Mouse (Mus musculus): ENCODE results near the gene Runx2. TPM values are rescaled to one million over a fixed set of nuclear protein-coding genes. Genes with fewer than 3 reads are reported as not detected.

Gene Runx2
- polyA plus RNA-seq, 1 experiment, result 38.4 TPM

GRCm38 (mm10) chr17:44620456-44620855, 194.1 kb downstream of the Runx2 start:
- Histone ChIP-seq H3K27ac (ENCODE audit: insufficient read depth, low read length) (no peak overlapping the region), H3K4me1 (ENCODE audit: control insufficient read depth, insufficient read depth, low read length) (peaks cover 5% of the 10 kb centered on the region; the same call in 1 of the 2 replicates), H3K4me3 (ENCODE audit: insufficient read depth, low read length) (no peak overlapping the region)
- no peak for TF ChIP-seq CTCF (IDR thresholded peaks at IDR 0.05; ENCODE audit: borderline replicate concordance, insufficient read depth, low read length)

GRCm38 (mm10) chr17:44618691-44619090, 195.9 kb downstream of the Runx2 start:
- Histone ChIP-seq H3K4me1 (ENCODE audit: control insufficient read depth, insufficient read depth, low read length) (peaks cover 5% of the 10 kb centered on the region; the same call in 1 of the 2 replicates), H3K27ac (ENCODE audit: insufficient read depth, low read length) (peak overlapping the region; percentile 96), H3K4me3 (ENCODE audit: insufficient read depth, low read length) (no peak overlapping the region)
- TF ChIP-seq POLR2A (IDR thresholded peaks at IDR 0.05; ENCODE audit: low read depth, low read length) (no peak), CTCF (IDR thresholded peaks at IDR 0.05; ENCODE audit: borderline replicate concordance, insufficient read depth, low read length) (no peak)

GRCm38 (mm10) chr17:44618175-44618574, 196.4 kb downstream of the Runx2 start:
- no peak overlapping the region for H3K4me3 ChIP-seq (ENCODE audit: insufficient read depth, low read length)
- H3K4me1 ChIP-seq (ENCODE audit: control insufficient read depth, insufficient read depth, low read length), result peaks cover 5% of the 10 kb centered on the region; the same call in 1 of the 2 replicates
- TF ChIP-seq CTCF (IDR thresholded peaks at IDR 0.05; ENCODE audit: borderline replicate concordance, insufficient read depth, low read length), result no peak
- peak overlapping the region; percentile 96 for H3K27ac ChIP-seq (ENCODE audit: insufficient read depth, low read length)

GRCm38 (mm10) chr17:44617741-44618140, 196.9 kb downstream of the Runx2 start:
- TF ChIP-seq CTCF (IDR thresholded peaks at IDR 0.05; ENCODE audit: borderline replicate concordance, insufficient read depth, low read length), result no peak
- peak overlapping the region; percentile 96 for H3K27ac ChIP-seq (ENCODE audit: insufficient read depth, low read length)
- H3K4me1 ChIP-seq (ENCODE audit: control insufficient read depth, insufficient read depth, low read length), result peaks cover 5% of the 10 kb centered on the region; the same call in 1 of the 2 replicates
- H3K4me3 ChIP-seq (ENCODE audit: insufficient read depth, low read length), result no peak overlapping the region

DNA sequence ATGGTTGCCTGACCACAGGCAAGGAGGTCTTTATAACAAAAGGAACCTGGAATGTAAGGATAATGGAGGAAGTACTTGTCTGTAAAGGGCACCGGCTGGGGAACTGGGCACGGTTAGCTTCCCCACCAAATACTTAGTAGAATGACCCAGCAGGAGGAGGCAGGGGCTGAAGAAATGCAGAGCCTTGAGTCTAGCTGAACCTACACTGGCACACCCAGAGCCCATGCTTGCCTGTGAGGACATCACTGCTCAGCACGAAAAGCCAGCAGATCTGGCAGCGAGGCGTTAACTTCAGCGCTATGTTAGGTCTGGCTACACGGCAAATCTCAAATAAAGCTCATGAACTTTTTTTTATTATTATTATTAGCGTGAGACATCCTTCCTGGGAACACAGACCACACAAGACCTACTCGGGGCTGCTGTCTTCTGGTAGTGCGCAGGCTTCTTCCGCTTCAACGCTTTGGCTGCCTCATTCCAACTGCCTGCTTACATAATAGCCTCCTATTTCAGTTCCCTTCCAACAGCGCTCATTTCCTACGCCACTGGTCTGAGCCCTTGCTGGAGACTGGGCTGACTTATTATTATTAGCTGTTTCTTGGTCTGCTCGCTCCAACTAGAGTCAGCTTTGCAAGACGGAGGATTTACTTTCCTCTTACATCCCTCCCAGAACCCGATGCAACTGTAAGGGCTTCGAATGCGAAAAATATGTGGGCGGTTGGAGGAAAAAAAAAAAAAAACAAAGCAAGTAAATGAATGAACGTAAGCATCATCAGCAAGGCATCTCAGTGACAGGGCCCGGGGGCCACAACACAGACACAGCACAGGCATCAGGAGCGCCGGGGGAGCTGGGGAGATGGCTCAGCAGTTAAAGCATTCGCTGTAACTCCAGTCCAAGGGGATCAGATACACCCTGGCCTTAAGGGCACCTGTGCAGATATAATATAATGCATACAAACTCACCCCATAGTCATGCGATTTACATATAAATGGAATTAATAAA, 200.6 kb downstream of the Runx2 start:
- Histone ChIP-seq H3K4me1 (ENCODE audit: control insufficient read depth, insufficient read depth, low read length) (peaks cover 5% of the 10 kb centered on the region; the same call in 1 of the 2 replicates), H3K27ac (ENCODE audit: insufficient read depth, low read length) (no peak overlapping the region), H3K4me3 (ENCODE audit: insufficient read depth, low read length) (no peak overlapping the region)
- TF ChIP-seq CTCF (IDR thresholded peaks at IDR 0.05; ENCODE audit: borderline replicate concordance, insufficient read depth, low read length) (no peak), POLR2A (IDR thresholded peaks at IDR 0.05; ENCODE audit: low read depth, low read length) (no peak)

DNA sequence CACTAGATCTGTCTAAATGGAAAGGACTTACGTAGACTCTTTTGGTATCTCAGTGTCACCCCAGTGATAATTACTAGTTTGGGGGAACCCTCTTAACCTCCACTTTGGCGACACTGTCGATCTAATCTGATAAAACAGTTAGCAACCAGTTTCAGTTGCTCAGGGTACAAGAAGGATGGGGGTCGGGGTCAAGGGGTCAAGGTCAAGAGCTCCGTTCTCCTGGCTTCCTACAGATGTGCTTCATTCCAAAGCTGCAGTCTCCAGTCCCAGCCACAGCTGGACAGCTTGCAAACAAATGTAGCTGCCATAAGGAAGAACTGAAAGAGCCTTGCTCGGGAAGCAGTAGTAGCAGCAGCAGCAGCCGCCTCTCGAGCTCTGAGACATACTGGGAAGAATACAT, 202.0 kb downstream of the Runx2 start:
- Histone ChIP-seq H3K4me3 (ENCODE audit: insufficient read depth, low read length) (no peak overlapping the region), H3K4me1 (ENCODE audit: control insufficient read depth, insufficient read depth, low read length) (no peaks in the 10 kb centered on the region), H3K27ac (ENCODE audit: insufficient read depth, low read length) (no peak overlapping the region)
- TF ChIP-seq CTCF (IDR thresholded peaks at IDR 0.05; ENCODE audit: borderline replicate concordance, insufficient read depth, low read length), result no peak
- no peak for TF ChIP-seq POLR2A (IDR thresholded peaks at IDR 0.05; ENCODE audit: low read depth, low read length)

DNA sequence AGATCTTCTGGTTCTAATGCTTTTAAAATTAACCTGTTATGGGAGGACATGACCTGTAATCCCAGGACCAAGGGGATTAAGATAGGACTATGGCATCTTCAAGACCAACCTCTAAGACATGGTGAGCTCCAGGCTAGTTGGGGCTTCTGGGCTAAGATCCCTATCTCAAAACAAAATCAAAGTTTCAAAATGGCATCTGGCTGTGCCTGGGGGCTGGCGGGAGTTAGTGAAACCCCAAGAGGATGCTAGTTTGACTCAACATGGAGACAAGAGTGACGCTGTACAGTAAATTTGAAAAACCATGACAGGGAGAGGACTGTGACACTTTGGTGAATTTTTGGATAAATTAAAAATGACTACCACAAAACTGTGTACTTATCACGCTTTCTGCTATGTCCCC, 202.6 kb downstream of the Runx2 start:
- TF ChIP-seq CTCF (IDR thresholded peaks at IDR 0.05; ENCODE audit: borderline replicate concordance, insufficient read depth, low read length), result no peak
- TF ChIP-seq POLR2A (IDR thresholded peaks at IDR 0.05; ENCODE audit: low read depth, low read length), result no peak
- H3K4me1 ChIP-seq (ENCODE audit: control insufficient read depth, insufficient read depth, low read length), result no peaks in the 10 kb centered on the region
- no peak overlapping the region for H3K4me3 ChIP-seq (ENCODE audit: insufficient read depth, low read length)
- H3K27ac ChIP-seq (ENCODE audit: insufficient read depth, low read length), result no peak overlapping the region

DNA sequence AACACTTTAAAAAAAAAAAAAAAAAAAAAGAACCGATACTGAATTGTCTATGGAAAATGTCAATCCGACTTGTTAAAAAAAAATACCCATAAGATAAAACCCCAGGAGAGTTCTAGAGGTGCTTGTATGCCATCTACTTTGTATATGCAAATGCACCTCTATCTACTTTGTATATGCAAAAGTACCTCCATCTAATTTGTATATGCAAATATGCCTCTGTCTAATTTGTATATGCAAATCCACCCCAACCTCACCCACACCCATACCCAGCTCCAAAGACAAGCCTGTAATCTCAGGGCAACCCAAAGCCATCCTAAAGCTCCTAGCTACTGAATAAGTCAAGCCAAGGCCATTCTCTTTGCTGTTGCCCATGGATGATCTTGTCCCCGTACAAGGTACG, 203.1 kb downstream of the Runx2 start:
- no peak for TF ChIP-seq CTCF (IDR thresholded peaks at IDR 0.05; ENCODE audit: borderline replicate concordance, insufficient read depth, low read length)
- TF ChIP-seq POLR2A (IDR thresholded peaks at IDR 0.05; ENCODE audit: low read depth, low read length), result no peak
- H3K4me1 ChIP-seq (ENCODE audit: control insufficient read depth, insufficient read depth, low read length), result no peaks in the 10 kb centered on the region
- H3K4me3 ChIP-seq (ENCODE audit: insufficient read depth, low read length), result no peak overlapping the region
- no peak overlapping the region for H3K27ac ChIP-seq (ENCODE audit: insufficient read depth, low read length)

GRCm38 (mm10) chr17:44610828-44611227, 203.8 kb downstream of the Runx2 start:
- no peak overlapping the region for H3K27ac ChIP-seq (ENCODE audit: insufficient read depth, low read length)
- H3K4me1 ChIP-seq (ENCODE audit: control insufficient read depth, insufficient read depth, low read length), result no peaks in the 10 kb centered on the region
- H3K4me3 ChIP-seq (ENCODE audit: insufficient read depth, low read length), result no peak overlapping the region
- TF ChIP-seq CTCF (IDR thresholded peaks at IDR 0.05; ENCODE audit: borderline replicate concordance, insufficient read depth, low read length) (no peak), POLR2A (IDR thresholded peaks at IDR 0.05; ENCODE audit: low read depth, low read length) (no peak)

- no peak overlapping the region for H3K27ac ChIP-seq (ENCODE audit: insufficient read depth, low read length)
- TF ChIP-seq CTCF (IDR thresholded peaks at IDR 0.05; ENCODE audit: borderline replicate concordance, insufficient read depth, low read length), result no peak
- no peak overlapping the region for H3K4me3 ChIP-seq (ENCODE audit: insufficient read depth, low read length)
- no peaks in the 10 kb centered on the region for H3K4me1 ChIP-seq (ENCODE audit: control insufficient read depth, insufficient read depth, low read length)
Measured at GRCm38 (mm10) chr17:44609897-44610641, 204.5 kb downstream of the Runx2 start.

All from embryonic fibroblast, embryonic 13.5 days (primary cell).